Mouse (Mus musculus) adrenal gland, postnatal 25 days (tissue): ENCODE results near the gene Dnajc16. TPM values are rescaled to one million over a fixed set of nuclear protein-coding genes. Genes with fewer than 3 reads are reported as not detected.

Source experiments
- DNase-seq: peaks from one replicate; pipeline ENCODE4 v3.0.0; 2021; ENCODE audit warnings: mixed read lengths
- total RNA-seq: library from RNA; stranded (reverse); gene quantifications from 2 replicates; pipeline ENCODE4 v1.2.3, GENCODE M21; 2021

Dnajc16 gene
- total RNA-seq, 1 experiment from 2014 or later: 32.2 TPM

- DNase-seq: no peak
These were observed 28.6 kb downstream of the Dnajc16 start for GRCm38 (mm10) chr4:141762102-141762598.

DNA sequence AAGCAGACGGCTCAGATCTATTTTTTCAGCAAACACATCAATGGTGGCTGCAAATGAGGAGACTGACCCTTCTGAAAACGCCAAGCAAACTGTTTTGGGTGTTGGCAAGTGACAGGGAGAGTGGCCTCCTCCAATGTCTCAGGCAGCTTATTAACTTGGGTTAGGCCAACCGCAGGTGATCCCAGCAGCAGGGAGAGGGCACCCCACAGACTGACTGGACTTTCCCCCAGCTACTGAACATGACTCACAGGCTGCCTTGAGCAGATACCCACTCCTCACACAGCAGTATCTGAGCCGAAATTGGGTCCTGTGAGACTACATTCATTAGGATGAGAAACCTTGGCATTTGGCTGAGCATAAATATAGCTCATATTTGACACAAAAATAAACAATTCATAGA lies 29.8 kb downstream of the Dnajc16 start:
- no peak for DNase-seq

GRCm38 (mm10) chr4:141758874-141759542 lies 31.7 kb downstream of the Dnajc16 start:
- no peak for DNase-seq

DNA sequence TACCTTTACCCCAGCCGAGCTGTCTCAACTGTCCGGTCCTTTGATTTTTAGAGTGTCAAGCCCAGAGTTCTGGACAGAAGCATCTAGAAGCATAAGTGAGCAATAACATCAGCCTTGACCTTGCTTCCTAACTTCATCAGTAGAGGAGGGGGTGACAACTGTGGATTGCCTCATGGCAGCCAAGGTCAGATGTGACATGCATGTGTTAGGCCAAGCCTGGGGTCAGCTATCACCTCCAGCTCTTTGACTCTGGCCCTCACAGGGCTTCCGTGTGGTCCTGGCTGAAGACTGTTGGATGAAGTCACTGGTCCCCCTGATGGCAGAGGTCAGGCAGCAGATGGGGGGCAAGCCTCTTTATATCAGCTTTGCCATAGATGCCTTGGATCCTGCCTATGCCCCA lies 33.6 kb downstream of the Dnajc16 start:
- DNase-seq: no peak

GRCm38 (mm10) chr4:141755375-141755930 lies 35.3 kb downstream of the Dnajc16 start:
- DNase-seq: no peak

DNA sequence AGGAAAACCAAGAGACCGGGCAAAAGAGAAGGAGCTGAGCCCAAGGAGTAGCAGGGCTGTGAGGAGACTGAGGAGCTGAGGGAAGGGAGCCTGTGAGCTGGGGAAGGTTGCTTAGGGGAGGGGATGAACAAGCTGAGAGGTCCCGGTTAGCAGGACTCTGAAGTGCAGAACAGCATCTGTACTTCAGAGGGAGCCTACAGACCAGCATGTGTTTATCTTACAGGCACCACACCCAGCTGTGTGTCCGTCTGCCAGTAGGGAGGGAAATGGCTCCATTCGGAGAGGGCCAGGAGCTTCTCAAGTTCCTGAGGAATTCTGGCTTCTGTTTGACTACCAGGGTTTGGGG lies 38.7 kb downstream of the Dnajc16 start:
- no peak for DNase-seq

GRCm38 (mm10) chr4:141751419-141752075 lies 39.2 kb downstream of the Dnajc16 start:
- no peak for DNase-seq

DNA sequence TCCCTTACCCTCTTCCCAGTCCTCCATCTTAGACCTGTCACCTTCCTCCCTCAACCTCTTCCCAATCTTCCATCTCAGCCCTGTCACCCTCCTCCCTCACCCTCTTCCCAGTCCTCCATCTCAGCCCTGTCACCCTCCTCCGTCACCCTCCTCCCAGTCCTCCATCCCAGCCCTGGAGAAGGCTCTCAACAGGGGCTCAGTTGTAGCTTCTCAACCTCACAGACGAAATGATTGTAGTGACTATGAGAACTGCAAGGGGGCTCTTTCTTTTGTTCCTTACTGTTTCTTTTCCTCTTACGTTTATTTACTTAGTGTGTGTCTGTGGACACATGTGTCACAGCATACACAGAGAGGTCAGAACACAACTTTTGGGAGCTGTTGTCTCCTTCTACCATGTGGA lies 39.9 kb downstream of the Dnajc16 start:
- DNase-seq: no peak

- DNase-seq: peak; percentile 68
These were observed 41.2 kb downstream of the Dnajc16 start for GRCm38 (mm10) chr4:141749557-141749956.

DNA sequence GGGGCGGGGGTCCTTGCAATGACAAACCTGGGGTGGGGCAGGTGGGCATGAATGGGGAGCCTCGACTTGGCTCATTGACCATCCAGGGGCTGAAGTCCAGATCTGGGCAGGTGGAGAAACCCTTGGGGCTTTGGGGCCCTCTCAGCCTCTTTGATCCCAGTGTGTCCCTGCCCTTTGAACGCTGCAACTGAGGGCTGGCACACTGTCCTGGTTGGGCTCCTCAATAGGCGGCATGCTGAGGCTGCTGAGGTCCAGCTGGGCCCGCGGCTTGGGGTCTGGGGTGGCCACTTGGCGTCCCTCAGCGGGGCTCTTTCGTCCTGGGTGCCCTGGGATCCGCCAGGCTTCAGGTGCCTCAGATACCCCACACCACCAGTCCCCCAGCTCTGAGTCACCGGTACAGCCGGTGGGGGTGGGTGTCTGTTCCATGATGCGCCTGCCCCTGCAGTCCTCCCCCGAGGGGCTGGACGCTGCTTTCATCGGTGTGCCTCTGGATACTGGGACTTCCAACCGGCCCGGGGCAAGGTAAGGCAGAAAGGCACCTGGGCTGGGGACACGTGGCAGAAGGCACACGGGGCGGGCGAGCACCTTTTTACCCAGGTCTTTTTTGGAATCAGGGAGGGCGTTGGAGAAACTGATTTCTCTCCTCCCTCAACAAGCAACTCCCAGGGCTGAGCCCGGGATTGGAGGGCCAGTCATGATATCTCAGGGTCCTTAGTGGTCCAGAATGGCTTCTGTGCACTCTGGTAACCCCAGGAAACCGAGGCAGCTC lies 44.0 kb downstream of the Dnajc16 start, which contains the start of gene Agmat:
Agmat (plus strand) TSS at position 95 of the 769 bp plus-strand sequence.
- DNase-seq: no peak

DNA sequence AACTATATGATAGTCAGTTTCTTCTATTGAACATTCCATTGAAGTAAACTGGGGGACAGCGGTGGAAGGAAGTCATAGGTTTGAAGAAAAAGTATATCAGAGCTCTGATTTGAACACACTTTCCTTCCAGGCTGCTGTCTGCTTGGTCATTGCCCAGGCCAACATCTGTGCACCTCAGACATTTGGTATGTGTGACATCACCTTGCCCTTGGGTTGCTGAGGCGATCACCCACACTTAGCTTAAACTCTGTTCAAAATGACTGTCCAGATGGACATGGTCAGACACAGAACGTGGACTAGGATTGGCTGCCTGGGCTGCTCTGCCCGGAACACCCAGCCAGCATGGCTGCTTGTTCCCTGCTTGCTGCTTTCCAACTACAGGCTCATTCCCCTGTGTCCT lies 48.4 kb downstream of the Dnajc16 start:
- no peak for DNase-seq

DNA sequence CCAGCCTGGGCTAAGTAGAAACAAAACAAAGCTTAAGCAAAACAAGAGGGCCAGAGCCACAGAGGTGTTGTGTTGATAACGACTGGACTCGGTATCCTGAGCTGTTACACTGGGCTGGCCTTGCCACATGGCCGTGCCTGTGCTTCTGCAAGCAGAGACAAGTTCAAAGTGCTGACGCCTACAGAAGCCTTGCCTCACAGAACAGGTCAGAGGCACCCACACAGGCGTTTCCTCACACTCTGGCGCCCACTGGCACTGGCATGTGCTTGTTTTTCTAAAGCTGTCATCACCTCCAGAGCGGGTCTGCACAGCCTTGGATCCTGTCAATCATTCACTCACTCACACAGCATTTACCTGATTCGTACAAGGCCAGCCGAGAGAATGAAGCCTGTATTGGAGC lies 48.9 kb downstream of the Dnajc16 start:
- no peak for DNase-seq

DNA sequence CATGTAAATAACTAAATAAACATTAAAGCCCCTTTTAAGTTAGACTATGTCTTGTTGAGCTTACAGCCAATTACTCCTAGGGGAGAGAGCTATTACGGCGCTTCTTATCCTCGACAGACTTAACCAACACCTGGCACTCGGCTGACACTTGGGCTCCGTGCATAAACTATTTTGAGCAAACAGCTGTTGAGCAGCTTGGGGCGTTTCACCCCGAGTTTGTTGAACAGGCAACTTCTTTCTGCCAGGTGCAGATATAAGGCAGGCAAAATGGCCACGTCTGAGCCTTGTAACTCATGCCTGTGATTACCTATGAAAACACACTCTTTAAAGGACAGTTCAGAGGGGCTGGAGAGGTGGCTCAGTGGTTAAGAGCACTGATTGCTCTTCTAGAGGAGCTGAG lies 52.7 kb downstream of the Dnajc16 start:
- no peak for DNase-seq

DNA sequence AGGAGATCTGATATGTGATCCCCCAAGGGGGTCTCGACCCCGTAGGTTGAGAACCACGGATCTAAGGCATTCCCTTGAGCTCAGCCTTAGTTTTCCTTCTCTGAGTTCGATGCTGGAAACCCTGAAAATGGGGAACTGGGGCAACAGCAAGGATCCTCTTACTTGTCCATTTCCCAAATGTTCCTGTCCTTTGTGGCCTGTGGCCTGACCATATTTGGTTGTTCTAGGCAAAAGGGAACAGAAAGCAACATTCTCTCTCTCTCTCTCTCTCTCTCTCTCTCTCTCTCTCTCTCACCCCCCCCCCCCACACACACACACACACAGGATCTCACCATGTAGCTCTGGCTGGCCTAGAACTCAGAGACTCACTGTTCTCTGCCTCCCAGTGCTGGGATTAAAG lies 53.9 kb downstream of the Dnajc16 start:
- DNase-seq: no peak

- no peak for DNase-seq
These were observed 55.5 kb downstream of the Dnajc16 start for GRCm38 (mm10) chr4:141735206-141735560.

DNA sequence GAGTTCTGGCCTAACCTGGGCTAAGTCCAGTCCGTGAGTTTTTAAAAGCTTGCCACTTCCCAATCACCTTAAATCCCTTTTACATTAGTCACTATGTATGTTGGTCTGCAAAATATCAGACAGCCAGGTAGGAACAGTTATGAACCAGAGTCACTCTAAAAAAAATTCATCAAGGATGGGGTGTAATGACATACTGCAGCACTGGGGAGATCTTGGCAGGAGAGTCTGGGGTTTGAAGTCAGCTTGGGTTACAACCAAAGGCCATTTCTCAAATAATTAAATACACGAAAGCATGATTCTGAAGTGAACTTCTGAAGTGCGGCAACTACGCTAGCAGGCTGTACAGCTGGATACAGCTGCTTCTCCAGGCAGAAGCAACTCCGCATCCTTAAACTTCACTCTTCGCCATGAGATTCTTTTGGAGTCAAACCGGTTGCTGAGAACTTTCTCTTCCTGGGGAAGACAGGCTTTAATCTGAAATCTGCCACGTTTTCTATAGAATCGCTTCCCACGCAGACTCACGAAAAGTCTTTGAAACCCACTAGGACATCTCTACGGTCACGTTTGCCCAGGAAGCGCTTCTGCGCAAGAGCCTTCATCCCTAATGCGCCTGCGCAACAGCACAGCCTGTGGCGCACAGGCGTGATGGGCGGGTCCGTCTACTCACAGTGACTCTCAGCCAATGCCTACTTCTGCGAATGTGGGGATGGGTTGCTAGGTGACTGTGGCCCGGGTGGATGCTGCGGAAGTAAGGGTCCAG lies 56.1 kb downstream of the Dnajc16 start:
- peak; percentile 88 for DNase-seq

DNA sequence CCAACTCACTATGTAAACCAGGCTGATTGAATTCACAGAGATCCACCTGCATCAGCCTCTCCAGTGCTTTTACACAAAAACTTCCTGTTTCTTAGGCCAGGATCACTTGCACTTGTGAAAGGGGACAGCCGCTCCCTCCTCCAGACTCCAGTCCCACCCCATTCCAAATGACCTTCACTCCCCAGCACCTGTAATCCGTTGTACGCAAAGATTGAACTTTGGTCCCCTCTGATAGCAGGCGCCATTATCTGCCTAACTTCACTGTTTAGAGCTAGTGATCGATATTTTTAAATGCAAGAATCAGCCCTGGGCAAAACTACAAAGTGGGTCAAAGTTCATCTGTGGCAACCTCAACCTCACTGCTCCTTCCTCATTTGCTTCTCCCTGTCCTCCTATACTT lies 59.0 kb downstream of the Dnajc16 start:
- DNase-seq: no peak

DNA sequence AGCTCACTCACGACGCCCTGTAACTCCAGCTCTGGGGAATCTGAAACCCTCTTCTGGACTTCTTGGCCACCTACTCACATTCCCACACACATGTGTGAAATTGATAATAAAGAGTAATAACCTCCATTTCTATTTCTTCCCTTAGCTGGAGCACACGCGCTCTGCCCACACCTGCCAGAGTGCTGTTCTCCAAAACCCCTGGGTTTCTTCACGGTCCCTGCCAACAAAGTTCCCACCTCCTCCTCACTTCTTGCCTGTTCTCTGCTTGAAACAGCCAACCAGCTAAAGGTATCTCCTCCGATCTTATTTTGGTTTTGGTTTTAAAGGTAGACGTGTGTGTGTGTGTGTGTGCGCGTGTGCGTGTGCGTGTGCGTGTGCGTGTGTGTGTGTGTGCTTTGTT lies 60.3 kb downstream of the Dnajc16 start:
- DNase-seq: no peak

DNA sequence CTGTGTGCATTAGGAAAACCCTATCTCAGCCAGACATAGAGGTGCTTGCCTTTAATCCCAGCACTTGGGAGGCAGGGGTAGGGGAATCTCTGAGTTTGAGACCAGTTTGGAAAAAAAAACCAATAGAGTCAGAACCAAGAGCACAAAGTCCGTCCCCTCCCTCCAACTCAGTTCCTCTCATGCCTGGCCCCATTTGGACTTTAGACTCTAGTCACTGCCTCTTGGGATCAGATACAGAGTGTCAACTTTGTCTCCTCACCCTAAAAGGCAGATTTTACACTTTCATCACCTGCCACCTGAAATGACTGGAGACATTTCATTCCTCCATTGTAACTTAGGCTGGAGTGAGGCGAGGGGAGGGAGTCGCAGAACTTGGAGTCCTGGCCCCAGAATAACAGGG lies 61.5 kb downstream of the Dnajc16 start:
- no peak for DNase-seq

GRCm38 (mm10) chr4:141725738-141726137 lies 65.0 kb downstream of the Dnajc16 start:
- DNase-seq: no peak

GRCm38 (mm10) chr4:141725277-141725676 lies 65.5 kb downstream of the Dnajc16 start:
- no peak for DNase-seq

DNA sequence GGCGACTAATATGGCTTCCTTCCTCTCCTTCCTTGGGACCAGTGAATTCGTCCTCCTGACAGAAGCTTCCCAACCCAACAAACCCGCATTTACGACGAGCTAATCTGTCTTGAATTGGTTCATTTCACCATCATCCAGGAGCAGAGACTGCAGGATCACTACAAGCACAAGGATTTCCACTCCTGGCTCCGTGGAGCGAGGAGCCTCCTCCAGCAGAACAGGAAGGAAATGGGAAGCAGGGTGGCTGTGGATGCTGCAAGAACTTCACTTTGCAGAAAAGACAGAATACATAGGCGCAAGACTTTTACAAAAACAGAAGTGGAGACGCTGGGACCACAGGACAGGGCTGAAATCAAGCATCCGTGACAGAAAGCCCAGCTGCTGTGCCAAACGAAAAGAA lies 66.1 kb downstream of the Dnajc16 start:
- DNase-seq: no peak
